Mouse (Mus musculus) neural tube, embryonic 11.5 days (tissue): ENCODE measurements around the gene Olfr1047. TPM values are rescaled to one million over a fixed set of nuclear protein-coding genes. Genes with fewer than 3 reads are reported as not detected.

Experiments used
- ATAC-seq: fragments of 200-750 bp; cut with Nextera tagmentation; 2 replicates; pipeline ENCODE4 v1.8.0; 2017; ENCODE audit warnings: moderate number of reproducible peaks, mild to moderate bottlenecking, moderate TSS enrichment, moderate library complexity; ENCODE audit not compliant: insufficient read depth, low FRiP score, low TSS enrichment
- DNase-seq: peaks from one replicate; pipeline ENCODE4 v3.0.0-alpha.2; 2015; ENCODE audit warnings: low spot score
- H3K27ac ChIP-seq: fragments of 300-500 bp; sonication (generic); 2 replicates; pipeline ENCODE4 v1.5.1; 2014; ENCODE audit warnings: low read depth, mild to moderate bottlenecking, low read length
- H3K27me3 ChIP-seq: fragments of 300-500 bp; sonication (generic); 2 replicates; pipeline ENCODE4 v1.6.1; 2014; ENCODE audit warnings: mild to moderate bottlenecking, low read length, mixed read lengths; ENCODE audit not compliant: control insufficient read depth, insufficient read depth
- H3K36me3 ChIP-seq: fragments of 300-500 bp; sonication (generic); 2 replicates; pipeline ENCODE4 v1.6.1; 2014; ENCODE audit warnings: mild to moderate bottlenecking, low read length, moderate library complexity, mixed read lengths; ENCODE audit not compliant: control insufficient read depth, insufficient read depth
- H3K4me1 ChIP-seq: fragments of 300-500 bp; sonication (generic); 2 replicates; pipeline ENCODE4 v1.6.1; 2014; ENCODE audit warnings: low read length, mixed read lengths; ENCODE audit not compliant: control insufficient read depth, insufficient read depth
- H3K4me2 ChIP-seq: fragments of 300-500 bp; sonication (generic); 2 replicates; pipeline ENCODE4 v1.6.1; 2014; ENCODE audit warnings: low read depth, mild to moderate bottlenecking, moderate library complexity
- H3K4me3 ChIP-seq: fragments of 300-500 bp; sonication (generic); 2 replicates; pipeline ENCODE4 v1.5.1; 2014; ENCODE audit warnings: low read depth, low read length
- H3K9ac ChIP-seq: fragments of 300-500 bp; sonication (generic); 2 replicates; pipeline ENCODE4 v1.6.1; 2014; ENCODE audit warnings: mild to moderate bottlenecking, low read length
- H3K9me3 ChIP-seq: fragments of 300-500 bp; sonication (generic); 2 replicates; pipeline ENCODE4 v1.6.1; 2016; ENCODE audit warnings: low read length; ENCODE audit not compliant: control insufficient read depth
- polyA plus RNA-seq: library from polyadenylated mRNA; unstranded; fragments of >200 nt; fragmentation: Nextera tagmentation; extraction: Ambion mirVana; gene quantifications from 2 replicates; pipeline ENCODE4 v1.2.1, GENCODE M21; 2014

The Olfr1047 gene
- polyA plus RNA-seq, 1 experiment from 2014 or later, result not detected

DNA sequence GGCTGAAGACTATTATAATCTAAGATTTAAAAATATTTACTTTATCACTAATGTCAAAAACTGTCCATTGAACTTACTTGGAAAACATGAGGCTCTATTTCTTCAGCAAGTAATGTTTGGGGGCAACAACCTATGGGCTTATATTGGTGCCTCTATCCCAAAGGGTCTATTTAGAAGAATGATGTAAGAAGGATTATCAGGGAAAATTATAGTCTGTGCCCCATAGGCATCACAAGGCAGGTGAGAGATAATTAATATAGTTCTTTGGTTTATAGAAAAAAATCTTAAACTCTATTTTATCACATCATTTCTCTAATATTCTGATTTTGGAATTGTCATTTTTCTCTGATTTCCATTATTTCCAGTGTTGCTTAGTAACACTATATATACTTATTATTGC lies 53.5 kb downstream of the Olfr1047 start, which contains the start of gene Olfr1044:
TSS of gene Olfr1044 (minus strand) at position 101 of the 400 bp plus-strand sequence.
- no peak within 1 kb of the TSS for H3K9ac ChIP-seq
- no peaks in the 10 kb centered on the region for H3K9me3 ChIP-seq
- no peaks in the 10 kb centered on the region for H3K4me1 ChIP-seq
- H3K27me3 ChIP-seq, result no peaks in the 10 kb centered on the region
- H3K4me3 ChIP-seq, result no peak within 1 kb of the TSS
- ATAC-seq, result no peak
- no peak within 1 kb of the TSS for H3K27ac ChIP-seq
- no peak within 1 kb of the TSS for H3K4me2 ChIP-seq
- no peaks in the 10 kb centered on the region for H3K36me3 ChIP-seq
- DNase-seq, result no peak

Other genes starting within 250 kb of the Olfr1047 start
- not detected in 2 replicates for gene Olfr1031, start 241.1 kb downstream of the Olfr1047 start, polyA plus RNA-seq
- gene Olfr1032, start 225.9 kb downstream of the Olfr1047 start, polyA plus RNA-seq, result not detected in 2 replicates
- not detected in 2 replicates for gene Olfr1033, start 210.8 kb downstream of the Olfr1047 start, polyA plus RNA-seq
- gene Olfr1034, start 185.5 kb downstream of the Olfr1047 start, polyA plus RNA-seq, result not detected in 2 replicates
- not detected in 2 replicates for gene Olfr1036, start 157.4 kb downstream of the Olfr1047 start, polyA plus RNA-seq
- gene Olfr1037, start 144.0 kb downstream of the Olfr1047 start, polyA plus RNA-seq, result not detected in 2 replicates
- gene Olfr1039, start 95.5 kb downstream of the Olfr1047 start, polyA plus RNA-seq, result not detected in 2 replicates
- gene Olfr1040, start 84.7 kb downstream of the Olfr1047 start, polyA plus RNA-seq, result not detected in 2 replicates
- not detected in 2 replicates for gene Olfr1042, start 69.6 kb downstream of the Olfr1047 start, polyA plus RNA-seq
- gene Olfr1043, start 63.9 kb downstream of the Olfr1047 start, polyA plus RNA-seq, result not detected in 2 replicates
- gene Olfr1044, start 53.6 kb downstream of the Olfr1047 start, polyA plus RNA-seq, result not detected in 2 replicates
- not detected in 2 replicates for gene Olfr52, start 45.7 kb downstream of the Olfr1047 start, polyA plus RNA-seq
- not detected in 2 replicates for gene Olfr1045, start 28.4 kb downstream of the Olfr1047 start, polyA plus RNA-seq
- gene Olfr1046, start 12.1 kb downstream of the Olfr1047 start, polyA plus RNA-seq, result not detected in 2 replicates
- gene Olfr1048, start 8.9 kb upstream of the Olfr1047 start, polyA plus RNA-seq, result not detected in 2 replicates
- gene Olfr1049, start 26.9 kb upstream of the Olfr1047 start, polyA plus RNA-seq, result not detected in 2 replicates
- not detected in 2 replicates for gene Olfr1051, start 47.7 kb upstream of the Olfr1047 start, polyA plus RNA-seq
- gene Olfr1052, start 61.1 kb upstream of the Olfr1047 start, polyA plus RNA-seq, result not detected in 2 replicates
- not detected in 2 replicates for gene Olfr1053, start 83.9 kb upstream of the Olfr1047 start, polyA plus RNA-seq
- not detected in 2 replicates for gene Olfr1054, start 104.0 kb upstream of the Olfr1047 start, polyA plus RNA-seq
- gene Olfr1055, start 118.9 kb upstream of the Olfr1047 start, polyA plus RNA-seq, result not detected in 2 replicates
- not detected in 2 replicates for gene Olfr1056, start 131.1 kb upstream of the Olfr1047 start, polyA plus RNA-seq
- gene Olfr1057, start 147.0 kb upstream of the Olfr1047 start, polyA plus RNA-seq, result not detected in 2 replicates
- gene Olfr1058, start 157.2 kb upstream of the Olfr1047 start, polyA plus RNA-seq, result not detected in 2 replicates
- not detected in 2 replicates for gene Olfr1061, start 182.6 kb upstream of the Olfr1047 start, polyA plus RNA-seq
- not detected in 2 replicates for gene Olfr1062, start 195.3 kb upstream of the Olfr1047 start, polyA plus RNA-seq
- not detected in 2 replicates for gene Olfr1065, start 219.2 kb upstream of the Olfr1047 start, polyA plus RNA-seq
- not detected in 2 replicates for gene Olfr1066, start 224.9 kb upstream of the Olfr1047 start, polyA plus RNA-seq